Mouse (Mus musculus): ENCODE measurements around the gene Trpv1. TPM values are rescaled to one million over a fixed set of nuclear protein-coding genes. Genes with fewer than 3 reads are reported as not detected.

Trpv1 gene
- total and polyA plus RNA-seq, 3 experiments: not detected

DNA sequence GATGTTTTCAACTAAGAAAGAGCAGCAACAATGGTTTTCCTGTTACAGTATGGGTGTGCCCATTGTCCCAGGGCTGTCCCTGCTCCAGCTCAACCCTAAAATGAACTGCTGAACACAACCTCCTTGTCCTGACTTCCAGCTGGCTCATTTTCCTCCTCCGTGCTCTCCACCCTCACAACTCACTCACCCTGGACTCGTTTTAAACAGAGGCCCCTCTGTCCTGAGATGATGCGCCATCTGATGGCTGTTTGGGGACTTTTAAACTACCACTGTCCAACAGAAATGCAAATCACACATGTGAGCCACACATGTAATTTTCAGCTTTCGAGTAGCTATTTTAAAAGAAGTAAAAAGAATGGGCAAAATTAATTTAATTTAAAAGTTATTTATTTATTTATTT is 32.5 kb upstream of the Trpv1 start:
- Histone ChIP-seq H3K9me3 (replicated peaks; ENCODE audit: insufficient read depth, low read length) (no peaks in the 10 kb centered on the region), H3K4me3 (ENCODE audit: control insufficient read depth in 1 of 2, insufficient read depth in 1 of 2, low read depth in 2 of 2, low read length in 2 of 2) (no peak overlapping the region), H3K27ac (ENCODE audit: control insufficient read depth, low read depth, low read length) (no peak overlapping the region), H3K27me3 (ENCODE audit: control insufficient read depth in 1 of 2, insufficient read depth in 2 of 2, low read length in 2 of 2) (no peaks in the 10 kb centered on the region), H3K36me3 (ENCODE audit: control insufficient read depth in 1 of 2, insufficient read depth in 2 of 2, low read length in 2 of 2) (peaks cover 0 to 3% of the 10 kb centered on the region in 2 experiments; a peak in 1 of 4 replicates), H3K9ac (ENCODE audit: control insufficient read depth, low read depth, low read length, poor library complexity, severe bottlenecking) (no peak overlapping the region), H3K4me1 (ENCODE audit: control insufficient read depth in 1 of 2, insufficient read depth in 2 of 2, low read length in 2 of 2) (0 out of 4 replicates have a peak, but pooled peaks cover 0 to 2% of the 10 kb centered on the region in 2 experiments), H3K79me2 (ENCODE audit: control insufficient read depth, insufficient read depth, low read length, poor library complexity) (no peaks in the 10 kb centered on the region; the same call in 1 of the 2 replicates)
- peak; percentile 29 for DNase-seq (ENCODE audit: low read depth, low spot score)
- TF ChIP-seq SMC3 (IDR thresholded peaks at IDR 0.05; ENCODE audit: low read depth, low read length): peak; percentile 49
- TF ChIP-seq RAD21 (IDR thresholded peaks at IDR 0.05; ENCODE audit: low read depth, low read length): peak; percentile 30
- TF ChIP-seq MXI1 (IDR thresholded peaks at IDR 0.05; ENCODE audit: low read depth, low read length): no peak
- no peak for TF ChIP-seq NELFE (IDR thresholded peaks at IDR 0.05; ENCODE audit: low read depth, low read length)
- peak in 2 of 3 experiments; percentile 38 to 47; a peak in 4 of 6 replicates for TF ChIP-seq CTCF (IDR thresholded peaks at IDR 0.05 in 2 of 3, conservative IDR thresholded peaks at IDR 0.05 in 1 of 3; ENCODE audit: control insufficient read depth in 1 of 3, insufficient read depth in 1 of 3, low read depth in 2 of 3, low read length in 3 of 3, poor library complexity in 1 of 3, severe bottlenecking in 1 of 3)
- TF ChIP-seq MYB (IDR thresholded peaks at IDR 0.05; ENCODE audit: low read depth, low read length): no peak
- TF ChIP-seq GATA1 (IDR thresholded peaks at IDR 0.05; ENCODE audit: low read depth, low read length): no peak

- no peak for TF ChIP-seq TCF12 (IDR thresholded peaks at IDR 0.05; ENCODE audit: low read depth, low read length)
- no peak for TF ChIP-seq RAD21 (IDR thresholded peaks at IDR 0.05; ENCODE audit: low read depth, low read length)
- TF ChIP-seq TAL1 (IDR thresholded peaks at IDR 0.05; ENCODE audit: low read length): no peak
- no peak for TF ChIP-seq MXI1 (IDR thresholded peaks at IDR 0.05; ENCODE audit: low read depth, low read length)
- no peak for TF ChIP-seq MAFK (IDR thresholded peaks at IDR 0.05; ENCODE audit: borderline replicate concordance, low read depth, low read length)
- no peak for TF ChIP-seq POLR2AphosphoS5 (IDR thresholded peaks at IDR 0.05; ENCODE audit: borderline replicate concordance, low read depth, low read length)
- no peak for TF ChIP-seq TBP (IDR thresholded peaks at IDR 0.05; ENCODE audit: low read depth, low read length)
- no peak for TF ChIP-seq MAZ (IDR thresholded peaks at IDR 0.05; ENCODE audit: low read depth, low read length)
- no peak for TF ChIP-seq ELF1 (IDR thresholded peaks at IDR 0.05; ENCODE audit: low read depth, low read length)
- TF ChIP-seq GABPA (IDR thresholded peaks at IDR 0.05; ENCODE audit: low read depth, low read length): no peak
- TF ChIP-seq NELFE (IDR thresholded peaks at IDR 0.05; ENCODE audit: low read depth, low read length): no peak
- no peak for TF ChIP-seq UBTF (IDR thresholded peaks at IDR 0.05; ENCODE audit: borderline replicate concordance, insufficient read depth, low read depth, low read length)
- no peak for TF ChIP-seq ZMIZ1 (IDR thresholded peaks at IDR 0.05; ENCODE audit: low read depth, low read length)
Observed at GRCm38 (mm10) chr11:73203895-73204294, 30.2 kb upstream of the Trpv1 start.

More at GRCm38 (mm10) chr11:73203895-73204294, 30.2 kb upstream of the Trpv1 start:
- Histone ChIP-seq H3K9ac (ENCODE audit: control insufficient read depth, low read depth, low read length, poor library complexity, severe bottlenecking) (no peak overlapping the region), H3K79me2 (ENCODE audit: control insufficient read depth, insufficient read depth, low read length, poor library complexity) (no peaks in the 10 kb centered on the region), H3K27ac (ENCODE audit: control insufficient read depth, low read depth, low read length) (no peak overlapping the region), H3K27me3 (ENCODE audit: control insufficient read depth in 1 of 2, insufficient read depth in 2 of 2, low read length in 2 of 2) (no peaks in the 10 kb centered on the region), H3K36me3 (ENCODE audit: control insufficient read depth in 1 of 2, insufficient read depth in 2 of 2, low read length in 2 of 2) (peaks cover 0 to 3% of the 10 kb centered on the region in 2 experiments; a peak in 1 of 4 replicates), H3K9me3 (replicated peaks; ENCODE audit: insufficient read depth, low read length) (no peaks in the 10 kb centered on the region), H3K4me1 (ENCODE audit: control insufficient read depth in 1 of 2, insufficient read depth in 2 of 2, low read length in 2 of 2) (no peaks in the 10 kb centered on the region), H3K4me3 (ENCODE audit: control insufficient read depth in 1 of 2, insufficient read depth in 1 of 2, low read depth in 2 of 2, low read length in 2 of 2) (no peak overlapping the region)
- no peak for DNase-seq (ENCODE audit: low read depth, low spot score)

Data from MEL (cell line).